Mouse (Mus musculus) limb, embryonic 14.5 days (tissue): Measurements from ENCODE around the gene Safb. TPM values are rescaled to one million over a fixed set of nuclear protein-coding genes. Genes with fewer than 3 reads are reported as not detected.

Experiments used
- ATAC-seq: fragments of 200-750 bp; cut with Nextera tagmentation; 2 replicates; pipeline ENCODE4 v1.8.0; 2017; ENCODE audit warnings: low read depth, moderate number of reproducible peaks, moderate TSS enrichment; ENCODE audit not compliant: low FRiP score
- DNase-seq: peaks from one replicate; pipeline ENCODE4 v3.0.0-alpha.2; 2015; ENCODE audit warnings: low spot score
- H3K27ac ChIP-seq: fragments of 300-500 bp; sonication (generic); replicated peaks from 2 replicates; pipeline ENCODE4 v1.5.1; 2014; ENCODE audit warnings: low read depth, mild to moderate bottlenecking, low read length, moderate library complexity, mixed read lengths
- H3K27me3 ChIP-seq: fragments of 300-500 bp; sonication (generic); 2 replicates; pipeline ENCODE4 v1.6.1; 2014; ENCODE audit warnings: low read length, mixed read lengths; ENCODE audit not compliant: control insufficient read depth, insufficient read depth
- H3K36me3 ChIP-seq: fragments of 300-500 bp; sonication (generic); 2 replicates; pipeline ENCODE4 v1.6.1; 2014; ENCODE audit warnings: mild to moderate bottlenecking, low read length, moderate library complexity, mixed read lengths; ENCODE audit not compliant: control insufficient read depth, insufficient read depth
- H3K4me1 ChIP-seq: fragments of 300-500 bp; sonication (generic); 2 replicates; pipeline ENCODE4 v1.6.1; 2014; ENCODE audit warnings: antibody characterized with exemption, low read length, mixed read lengths; ENCODE audit not compliant: control insufficient read depth, insufficient read depth
- H3K4me2 ChIP-seq: fragments of 300-500 bp; sonication (generic); replicated peaks from 2 replicates; pipeline ENCODE4 v1.6.1; 2014; ENCODE audit warnings: low read depth, mild to moderate bottlenecking, low read length, moderate library complexity; ENCODE audit not compliant: severe bottlenecking
- H3K4me3 ChIP-seq: fragments of 300-500 bp; sonication (generic); replicated peaks from 2 replicates; pipeline ENCODE4 v1.5.1; 2014; ENCODE audit warnings: low read length
- H3K9ac ChIP-seq: fragments of 300-500 bp; sonication (generic); 2 replicates; pipeline ENCODE4 v1.6.1; 2014; ENCODE audit warnings: mild to moderate bottlenecking, low read depth, low read length, moderate library complexity; ENCODE audit not compliant: severe bottlenecking
- H3K9me3 ChIP-seq: fragments of 300-500 bp; sonication (generic); 2 replicates; pipeline ENCODE4 v1.6.1; 2016; ENCODE audit warnings: low read length; ENCODE audit not compliant: control insufficient read depth
- POLR2A ChIP-seq: fragments of 200-500 bp; IDR thresholded peaks from 2 replicates; pipeline ENCODE4 v1.8.0; 2012; ENCODE audit warnings: inconsistent platforms, mild to moderate bottlenecking, moderate library complexity, borderline replicate concordance; ENCODE audit not compliant: insufficient read depth, insufficient read length; ENCODE audit errors: extremely low read depth
- WGBS: fragments of 180-500 bp; shearing (Covaris S2); extraction: QIAGEN DNeasy Blood & Tissue Kit; methylation state at CpG from one replicate; pipeline ENCODE4 v1.1.7; 2014; 5-methylcytosine and 5-hydroxymethylcytosine counted together
- polyA plus RNA-seq, 2 experiments: library from polyadenylated mRNA; depleted of rRNA in 1 of 2; stranded (reverse) in 1 of 2; unstranded in 1 of 2; fragments of >200 nt; fragmentation: Nextera tagmentation in 1 of 2; extraction: Ambion mirVana in 1 of 2; gene quantifications; 2 replicates each; pipeline versions ENCODE4 v1.2.1 to v1.2.3; 2012 to 2014

The Safb gene
- 157 and 169 TPM in 2 replicates for polyA plus RNA-seq (2012; rRNA removed)
- 71.8 and 83.6 TPM in 2 replicates for polyA plus RNA-seq (2014; fragmentation: Nextera tagmentation; extraction: Ambion mirVana)

- Histone ChIP-seq H3K4me1 (peaks cover 27% of the 10 kb centered on the region), H3K27me3 (no peaks in the 10 kb centered on the region), H3K27ac (peak within 1 kb of the TSS; percentile 91)
Observed at GRCm38 (mm10) chr17:56584257-56585130, at the start of gene Safb, which contains the start of gene Safb2. Safb (plus strand) TSS chr17:56584825. Safb2 (minus strand) TSS chr17:56584585.

GRCm38 (mm10) chr17:56536192-56536591 lies 48.4 kb upstream of the Safb start:
- DNase-seq (no peak), ATAC-seq (no peak)
- Histone ChIP-seq H3K4me1 (no peaks in the 10 kb centered on the region), H3K27ac (no peak overlapping the region), H3K4me2 (no peak overlapping the region), H3K36me3 (no peaks in the 10 kb centered on the region), H3K4me3 (no peak overlapping the region), H3K9ac (no peak overlapping the region), H3K9me3 (no peaks in the 10 kb centered on the region), H3K27me3 (no peaks in the 10 kb centered on the region)
- WGBS = 74% methylated on average over 14 of the region's 14 CpGs
- TF ChIP-seq POLR2A = no peak

More at GRCm38 (mm10) chr17:56584257-56585130, at the start of gene Safb, which contains the start of gene Safb2:
- TF ChIP-seq POLR2A = peak; percentile 68; the same call in 1 of the 2 replicates
- Histone ChIP-seq H3K9me3 (no peaks in the 10 kb centered on the region), H3K4me3 (peak within 1 kb of the TSS; percentile 86), H3K9ac (peak within 1 kb of the TSS; percentile 90), H3K4me2 (peak within 1 kb of the TSS; percentile 89), H3K36me3 (peaks cover 68% of the 10 kb centered on the region)
- ATAC-seq (peak; percentile 93), DNase-seq (peak; percentile 98)
- under 1% methylated on average over 52 of the region's 101 CpGs for WGBS

- H3K4me2 ChIP-seq = no peak overlapping the region
- WGBS = 68% methylated on average over 3 of the region's 3 CpGs
- no peak overlapping the region for H3K27ac ChIP-seq
- H3K9me3 ChIP-seq = no peaks in the 10 kb centered on the region
- no peak for ATAC-seq
- H3K4me1 ChIP-seq = no peaks in the 10 kb centered on the region
- no peak for DNase-seq
- H3K4me3 ChIP-seq = no peak overlapping the region
- no peaks in the 10 kb centered on the region for H3K36me3 ChIP-seq
- H3K9ac ChIP-seq = no peak overlapping the region
- H3K27me3 ChIP-seq = no peaks in the 10 kb centered on the region
- no peak for TF ChIP-seq POLR2A
Observed at GRCm38 (mm10) chr17:56536874-56537273, 47.8 kb upstream of the Safb start.

GRCm38 (mm10) chr17:56537912-56538311 lies 46.7 kb upstream of the Safb start:
- Histone ChIP-seq H3K9me3 (no peaks in the 10 kb centered on the region), H3K4me1 (no peaks in the 10 kb centered on the region), H3K27me3 (no peaks in the 10 kb centered on the region), H3K4me2 (no peak overlapping the region), H3K9ac (no peak overlapping the region), H3K4me3 (no peak overlapping the region), H3K36me3 (no peaks in the 10 kb centered on the region), H3K27ac (no peak overlapping the region)
- 36% methylated on average over 8 of the region's 8 CpGs for WGBS
- ATAC-seq (no peak), DNase-seq (no peak)
- no peak for TF ChIP-seq POLR2A

- DNase-seq = no peak
- H3K27me3 ChIP-seq = no peaks in the 10 kb centered on the region
- 26% methylated on average over 6 of the region's 6 CpGs for WGBS
- no peaks in the 10 kb centered on the region for H3K36me3 ChIP-seq
- no peak overlapping the region for H3K4me2 ChIP-seq
- no peak for ATAC-seq
- H3K4me1 ChIP-seq = no peaks in the 10 kb centered on the region
- no peak overlapping the region for H3K4me3 ChIP-seq
- no peaks in the 10 kb centered on the region for H3K9me3 ChIP-seq
- TF ChIP-seq POLR2A = no peak
- H3K9ac ChIP-seq = no peak overlapping the region
- no peak overlapping the region for H3K27ac ChIP-seq
Observed at GRCm38 (mm10) chr17:56540562-56540975, 44.1 kb upstream of the Safb start.
